Mouse (Mus musculus) liver, embryonic 14.5 days (tissue): ENCODE measurements around the gene Polr2c. TPM values are rescaled to one million over a fixed set of nuclear protein-coding genes. Genes with fewer than 3 reads are reported as not detected.

Experiments
- ATAC-seq: fragments of 200-750 bp; cut with Nextera tagmentation; 2 replicates; pipeline ENCODE4 v1.8.0; 2017; ENCODE audit warnings: moderate number of reproducible peaks, mild to moderate bottlenecking, moderate library complexity; ENCODE audit not compliant: insufficient read depth
- DNase-seq, 3 experiments: peaks; one replicate each; pipeline ENCODE4 v3.0.0-alpha.2; 2012 to 2013; ENCODE audit warnings: low read depth in 3 of 3, low spot score in 3 of 3
- H3K27ac ChIP-seq: fragments of 300-500 bp; sonication (generic); 2 replicates; pipeline ENCODE4 v1.5.1; 2014; ENCODE audit warnings: moderate library complexity, mild to moderate bottlenecking, control low read depth, inconsistent platforms
- H3K27me3 ChIP-seq: fragments of 300-500 bp; sonication (generic); 2 replicates; pipeline ENCODE4 v1.6.1; 2014; ENCODE audit warnings: mild to moderate bottlenecking, low read length, moderate library complexity; ENCODE audit not compliant: control insufficient read depth, insufficient read depth
- H3K36me3 ChIP-seq: fragments of 300-500 bp; sonication (generic); replicated peaks from 2 replicates; pipeline ENCODE4 v1.6.1; 2014; ENCODE audit warnings: low read depth; ENCODE audit not compliant: control insufficient read depth, insufficient read depth
- H3K4me1 ChIP-seq, 2 experiments: fragments of 200-500 bp in 1 of 2; fragments of 300-500 bp in 1 of 2; sonication (generic) in 1 of 2; replicated peaks; 2 replicates each; pipeline ENCODE4 v1.6.1; 2012 to 2014; ENCODE audit warnings: antibody characterized with exemption in 1 of 2, inconsistent platforms in 1 of 2, low read length in 1 of 2; ENCODE audit not compliant: control insufficient read depth in 2 of 2, insufficient read depth in 2 of 2
- H3K4me2 ChIP-seq: fragments of 300-500 bp; sonication (generic); 2 replicates; pipeline ENCODE4 v1.6.1; 2014; ENCODE audit warnings: low read depth, mild to moderate bottlenecking, control low read depth, moderate library complexity
- H3K4me3 ChIP-seq, 2 experiments: fragments of 200-500 bp in 1 of 2; fragments of 300-500 bp in 1 of 2; sonication (generic) in 1 of 2; 2 replicates each; pipeline ENCODE4 v1.5.1; 2012 to 2014; ENCODE audit warnings: low read depth in 2 of 2, low read length in 2 of 2, mild to moderate bottlenecking in 2 of 2, control low read depth in 1 of 2, inconsistent platforms in 1 of 2, moderate library complexity in 1 of 2; ENCODE audit not compliant: insufficient read depth in 1 of 2
- H3K9ac ChIP-seq: fragments of 300-500 bp; sonication (generic); replicated peaks from 2 replicates; pipeline ENCODE4 v1.6.1; 2014; ENCODE audit warnings: mild to moderate bottlenecking, control low read depth, moderate library complexity
- H3K9me3 ChIP-seq: fragments of 300-500 bp; sonication (generic); 2 replicates; pipeline ENCODE4 v1.6.1; 2016; ENCODE audit warnings: low read length, mixed read lengths; ENCODE audit not compliant: control insufficient read depth
- CTCF ChIP-seq: IDR thresholded peaks from 2 replicates; pipeline ENCODE4 v1.5.1; 2016; ENCODE audit warnings: antibody characterized with exemption, low read depth, control low read depth
- EP300 ChIP-seq: IDR thresholded peaks from 2 replicates; pipeline ENCODE4 v1.6.1; 2016; ENCODE audit warnings: antibody characterized with exemption, low read depth
- WGBS: fragments of 180-500 bp; shearing (Covaris S2); extraction: QIAGEN DNeasy Blood & Tissue Kit; methylation state at CpG from one replicate; pipeline ENCODE4 v1.1.7; 2014; ENCODE audit not compliant: insufficient replicate concordance; 5-methylcytosine and 5-hydroxymethylcytosine counted together
- polyA plus RNA-seq, 2 experiments: library from polyadenylated mRNA; depleted of rRNA in 1 of 2; stranded (reverse) in 1 of 2; unstranded in 1 of 2; fragments of >200 nt; fragmentation: Nextera tagmentation in 1 of 2; extraction: Ambion mirVana in 1 of 2; gene quantifications; 2 replicates each; pipeline versions ENCODE4 v1.2.1 to v1.2.3; 2012 to 2014

Polr2c gene
- polyA plus RNA-seq, 2 experiments = 51.6 to 73.5 TPM

DNA sequence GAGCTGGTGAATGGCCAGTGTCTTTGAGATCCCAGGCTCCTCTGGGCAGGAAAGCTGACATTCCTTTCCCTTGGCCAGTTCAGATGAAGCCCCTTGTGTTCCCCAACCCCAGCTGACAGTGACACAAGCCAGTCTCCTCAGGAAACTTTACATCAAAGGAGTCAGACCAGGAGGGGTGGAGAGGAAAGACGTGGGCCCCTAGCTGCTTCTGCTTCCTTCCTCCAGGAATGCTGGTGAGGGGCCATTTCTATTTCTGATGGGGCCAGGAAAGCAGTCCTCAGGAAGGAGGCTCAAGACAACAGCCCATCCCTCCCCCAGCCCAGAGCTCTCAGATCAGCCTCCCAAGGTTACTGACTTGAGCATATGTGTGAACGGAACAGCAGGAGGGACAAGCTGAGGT lies 35.7 kb downstream of the Polr2c start:
- Histone ChIP-seq H3K4me1 (peaks cover 21 to 31% of the 10 kb centered on the region in 2 experiments), H3K4me3 (no peak overlapping the region), H3K9ac (no peak overlapping the region), H3K27ac (no peak overlapping the region), H3K4me2 (no peak overlapping the region), H3K36me3 (no peaks in the 10 kb centered on the region), H3K9me3 (no peaks in the 10 kb centered on the region), H3K27me3 (peaks cover 3% of the 10 kb centered on the region)
- DNase-seq = no peak
- TF ChIP-seq EP300 = no peak
- no peak for TF ChIP-seq CTCF
- 40% methylated on average over 2 of the region's 2 CpGs for WGBS
- no peak for ATAC-seq

DNA sequence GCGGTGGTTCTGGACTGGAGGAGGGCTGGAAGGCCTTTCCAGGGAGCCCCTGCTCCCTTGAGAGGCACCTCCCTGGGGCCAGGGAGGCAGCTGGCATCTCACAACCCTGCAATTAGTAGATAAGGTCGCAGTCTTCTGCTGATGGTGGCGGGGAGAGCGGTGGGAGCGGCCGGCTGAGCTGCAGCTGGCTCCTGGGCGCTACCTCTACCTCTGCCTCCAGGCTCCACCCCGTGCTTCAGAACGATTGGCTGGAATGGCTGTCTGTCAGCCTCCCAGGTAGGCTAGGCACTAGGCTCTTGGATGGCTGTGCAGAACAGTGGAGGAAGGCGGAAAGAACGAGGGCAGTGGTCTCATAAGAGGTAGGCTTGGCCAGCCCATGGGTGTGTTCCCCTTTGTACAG lies 42.0 kb downstream of the Polr2c start:
- Histone ChIP-seq H3K9me3 (no peaks in the 10 kb centered on the region), H3K27me3 (no peaks in the 10 kb centered on the region), H3K4me3 (peak overlapping the region; percentile 42 to 53), H3K4me1 (peaks cover 54 to 57% of the 10 kb centered on the region in 2 experiments), H3K9ac (peak overlapping the region; percentile 88), H3K27ac (peak overlapping the region; percentile 100), H3K36me3 (no peaks in the 10 kb centered on the region), H3K4me2 (peak overlapping the region; percentile 98)
- ATAC-seq (peak; percentile 97), DNase-seq (peak; percentile 90 to 93 (median 91))
- 9% methylated on average over 11 of the region's 11 CpGs for WGBS
- peak; percentile 88 for TF ChIP-seq EP300
- no peak for TF ChIP-seq CTCF

DNA sequence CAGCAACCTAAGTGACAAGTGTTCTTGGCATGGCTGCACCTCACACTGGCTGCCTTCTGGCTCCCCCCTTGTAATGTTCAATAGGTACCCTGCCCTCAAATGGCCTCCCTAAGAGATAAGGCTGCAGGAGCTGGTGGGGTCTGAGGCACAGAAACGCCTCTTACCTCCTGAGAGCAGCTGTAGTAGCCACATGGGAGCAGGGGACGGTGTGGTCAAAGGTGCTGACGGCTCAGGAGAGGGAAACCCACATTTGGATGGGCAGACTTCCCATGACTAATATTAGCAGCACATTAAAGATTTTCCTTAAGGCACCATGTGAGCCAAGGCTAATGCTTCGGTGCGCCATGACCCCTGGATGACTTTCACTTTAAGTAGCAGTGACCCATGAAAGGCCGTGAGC lies 43.4 kb downstream of the Polr2c start:
- Histone ChIP-seq H3K4me3 (peak overlapping the region in 1 of 2 experiments; percentile 17; a peak in 2 of 4 replicates), H3K4me2 (peak overlapping the region; percentile 98)
- WGBS = 33% methylated on average over 6 of the region's 6 CpGs

GRCm38 (mm10) chr8:94901031-94901430 lies 43.8 kb downstream of the Polr2c start:
- no peak for DNase-seq
- peak overlapping the region; percentile 34 for H3K9ac ChIP-seq
- WGBS = 14% methylated on average over 5 of the region's 5 CpGs

More for the DNA sequence above, 43.4 kb downstream of the Polr2c start:
- TF ChIP-seq CTCF = no peak
- TF ChIP-seq EP300 = no peak
- H3K36me3 ChIP-seq = no peaks in the 10 kb centered on the region
- H3K4me1 ChIP-seq = peaks cover 54 to 57% of the 10 kb centered on the region in 2 experiments
- DNase-seq = no peak
- no peaks in the 10 kb centered on the region for H3K9me3 ChIP-seq
- H3K27ac ChIP-seq = peak overlapping the region; percentile 54
- no peaks in the 10 kb centered on the region for H3K27me3 ChIP-seq
- ATAC-seq = no peak
- peak overlapping the region; percentile 34 for H3K9ac ChIP-seq

DNA sequence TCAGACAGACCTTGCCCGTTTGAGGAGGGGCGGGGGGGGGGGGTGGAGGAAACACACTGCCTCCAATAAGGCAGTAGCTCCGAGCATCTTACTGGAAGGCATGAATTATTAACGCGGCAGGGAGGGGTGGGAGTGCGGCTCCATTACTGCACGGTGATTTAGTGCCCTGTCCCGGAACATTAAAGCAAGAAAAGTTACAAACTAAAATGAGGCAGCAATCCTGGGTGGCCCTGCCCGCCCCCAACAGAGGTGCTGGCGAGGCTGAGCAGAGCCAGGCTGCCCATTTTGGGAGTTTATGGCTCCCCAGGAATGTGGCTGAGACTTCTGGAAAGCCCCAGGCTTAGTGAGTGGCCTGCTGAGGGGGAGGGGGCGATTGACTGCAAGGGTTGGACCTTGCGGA lies 46.5 kb downstream of the Polr2c start:
- DNase-seq = no peak
- H3K27ac ChIP-seq = no peak overlapping the region
- no peak overlapping the region for H3K9ac ChIP-seq
- H3K4me1 ChIP-seq = peaks cover 29 to 31% of the 10 kb centered on the region in 2 experiments
- no peak overlapping the region for H3K4me2 ChIP-seq
- H3K9me3 ChIP-seq = no peaks in the 10 kb centered on the region
- H3K4me3 ChIP-seq = no peak overlapping the region
- WGBS = 82% methylated on average over 12 of the region's 12 CpGs
- H3K36me3 ChIP-seq = no peaks in the 10 kb centered on the region
- no peak for ATAC-seq
- TF ChIP-seq CTCF (no peak), EP300 (no peak)
- no peaks in the 10 kb centered on the region for H3K27me3 ChIP-seq

More at GRCm38 (mm10) chr8:94901031-94901430, 43.8 kb downstream of the Polr2c start:
- Histone ChIP-seq H3K36me3 (no peaks in the 10 kb centered on the region), H3K9me3 (no peaks in the 10 kb centered on the region), H3K4me1 (peaks cover 54 to 55% of the 10 kb centered on the region in 2 experiments), H3K4me2 (peak overlapping the region; percentile 98), H3K27me3 (no peaks in the 10 kb centered on the region), H3K27ac (peak overlapping the region; percentile 54), H3K4me3 (peak overlapping the region in 1 of 2 experiments; percentile 17; a peak in 2 of 4 replicates)
- TF ChIP-seq EP300 = 0 out of 2 replicates have a peak, but pooled peaks have one; percentile 8
- TF ChIP-seq CTCF = no peak
- peak; percentile 11; the same call in 1 of the 2 replicates for ATAC-seq
